Mouse (Mus musculus): ENCODE measurements around the gene Tbcb. TPM values are rescaled to one million over a fixed set of nuclear protein-coding genes. Genes with fewer than 3 reads are reported as not detected.

The Tbcb gene
- polyA plus RNA-seq (2015; fragmentation: Nextera tagmentation; extraction: Ambion mirVana), result 219 and 220 TPM in 2 replicates

DNA sequence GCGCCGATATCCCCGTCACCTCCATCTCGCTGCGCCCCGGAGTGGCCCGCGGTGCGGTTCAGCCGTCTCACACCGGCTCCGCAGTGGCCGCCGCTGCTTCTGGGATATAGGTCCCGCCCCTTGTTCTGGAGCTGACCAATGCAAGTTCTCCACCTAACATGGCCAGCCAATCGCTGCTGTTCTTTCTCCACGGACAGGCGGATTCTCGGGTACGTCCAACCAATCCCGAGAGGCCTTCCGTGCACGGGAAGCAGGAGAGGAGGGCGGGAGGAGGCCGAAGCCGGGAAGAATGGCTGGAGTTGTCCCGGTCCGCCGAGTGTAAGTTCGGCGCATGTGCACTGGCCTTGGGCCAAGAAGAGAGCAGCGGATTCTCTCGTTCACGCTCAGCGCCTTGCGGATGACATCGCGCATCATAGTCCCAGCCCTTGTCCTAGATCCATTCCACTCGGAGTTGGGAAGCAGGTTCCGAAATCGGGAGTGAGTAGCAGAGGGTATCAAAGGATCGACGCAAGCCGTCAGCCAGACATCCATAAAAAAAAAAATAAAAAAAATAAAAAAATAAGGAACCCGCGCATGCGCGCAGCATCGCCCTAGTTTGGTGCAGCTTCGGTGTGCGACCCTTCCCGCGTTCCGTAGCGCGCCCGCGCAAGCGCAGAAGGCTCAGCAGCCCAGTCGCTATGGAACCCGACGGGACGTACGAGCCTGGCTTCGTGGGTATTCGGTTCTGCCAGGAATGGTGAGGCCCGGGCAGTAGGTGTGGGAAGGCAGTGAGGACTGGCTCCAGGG is at the start of gene Tbcb, which contains the start of gene Polr2i:
Gene Tbcb, minus strand, starts transcription at position 604 of the 786 bp plus-strand sequence.
Gene Polr2i, plus strand, starts transcription at position 280 of the 786 bp plus-strand sequence.
- under 1% methylated on average over 67 of the region's 67 CpGs for WGBS
- H3K27ac ChIP-seq, result peak within 1 kb of the TSS; percentile 92
- H3K36me3 ChIP-seq, result peaks cover 50% of the 10 kb centered on the region
- peak within 1 kb of the TSS; percentile 83 for H3K4me2 ChIP-seq (replicated peaks)
- no peaks in the 10 kb centered on the region for H3K9me3 ChIP-seq
- ATAC-seq (ENCODE audit: low FRiP score, low read depth), result peak; percentile 94
- H3K27me3 ChIP-seq, result no peaks in the 10 kb centered on the region
- H3K4me3 ChIP-seq, result peak within 1 kb of the TSS; percentile 80
- H3K4me1 ChIP-seq, result peaks cover 18% of the 10 kb centered on the region
- peak within 1 kb of the TSS; percentile 83 for H3K9ac ChIP-seq

DNA sequence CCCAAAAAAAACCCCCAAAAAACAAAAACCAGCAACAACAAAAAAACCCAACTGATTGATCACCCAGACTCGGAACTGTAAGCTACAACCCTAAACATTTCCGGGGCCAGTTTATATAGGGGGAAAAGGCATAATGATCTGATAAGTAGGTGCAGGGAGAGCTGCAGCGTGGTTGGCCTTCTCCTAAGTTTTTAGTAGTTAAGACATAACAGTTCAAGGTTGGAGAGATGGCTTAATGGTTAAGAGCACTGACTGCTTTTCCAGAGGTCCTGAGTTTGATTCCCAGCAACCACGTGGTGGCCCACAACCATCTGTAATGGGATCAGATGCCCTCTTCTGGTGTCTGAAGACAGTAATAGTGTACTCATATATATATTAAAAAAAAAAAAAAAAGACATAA is 49.5 kb upstream of the Tbcb start:
- WGBS, result 77% methylated on average over 4 of the region's 4 CpGs
- H3K27ac ChIP-seq, result no peak overlapping the region
- peaks cover 16% of the 10 kb centered on the region for H3K4me1 ChIP-seq
- H3K4me3 ChIP-seq, result peak overlapping the region; percentile 65
- peak overlapping the region; percentile 82 for H3K4me2 ChIP-seq (replicated peaks)
- no peaks in the 10 kb centered on the region for H3K27me3 ChIP-seq
- ATAC-seq (ENCODE audit: low FRiP score, low read depth), result no peak
- no peak overlapping the region for H3K9ac ChIP-seq
- no peaks in the 10 kb centered on the region for H3K36me3 ChIP-seq
- H3K9me3 ChIP-seq, result no peaks in the 10 kb centered on the region

DNA sequence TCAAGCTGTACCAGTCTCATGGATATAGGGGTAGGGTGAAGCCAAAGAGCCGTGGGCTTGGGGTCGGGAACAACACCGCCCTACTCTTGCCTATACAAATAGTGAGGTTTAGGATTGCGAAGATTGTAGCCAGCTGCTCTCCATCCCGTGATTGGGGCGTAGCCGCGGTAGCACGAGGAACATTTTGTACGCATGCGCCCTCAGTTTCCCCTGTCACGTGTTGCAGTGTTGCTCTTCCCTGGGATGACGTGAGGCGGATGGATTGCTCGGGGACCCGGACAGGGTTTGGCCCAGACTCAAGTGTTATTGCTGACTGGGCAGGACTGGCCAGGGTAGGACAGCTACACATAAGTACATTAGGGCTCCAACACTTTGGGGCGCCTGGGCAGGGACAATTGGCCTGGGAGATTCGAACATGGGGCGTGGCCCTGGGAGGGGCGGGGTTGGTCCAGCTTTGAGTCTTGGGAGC is 48.6 kb upstream of the Tbcb start:
- no peaks in the 10 kb centered on the region for H3K9me3 ChIP-seq
- H3K4me2 ChIP-seq (replicated peaks), result peak overlapping the region; percentile 82
- H3K36me3 ChIP-seq, result no peaks in the 10 kb centered on the region
- H3K4me1 ChIP-seq, result peaks cover 16% of the 10 kb centered on the region
- peak overlapping the region; percentile 55 for H3K9ac ChIP-seq
- ATAC-seq (ENCODE audit: low FRiP score, low read depth), result peak; percentile 89
- H3K4me3 ChIP-seq, result peak overlapping the region; percentile 65
- peak overlapping the region; percentile 97 for H3K27ac ChIP-seq
- H3K27me3 ChIP-seq, result no peaks in the 10 kb centered on the region
- under 1% methylated on average over 20 of the region's 20 CpGs for WGBS

DNA sequence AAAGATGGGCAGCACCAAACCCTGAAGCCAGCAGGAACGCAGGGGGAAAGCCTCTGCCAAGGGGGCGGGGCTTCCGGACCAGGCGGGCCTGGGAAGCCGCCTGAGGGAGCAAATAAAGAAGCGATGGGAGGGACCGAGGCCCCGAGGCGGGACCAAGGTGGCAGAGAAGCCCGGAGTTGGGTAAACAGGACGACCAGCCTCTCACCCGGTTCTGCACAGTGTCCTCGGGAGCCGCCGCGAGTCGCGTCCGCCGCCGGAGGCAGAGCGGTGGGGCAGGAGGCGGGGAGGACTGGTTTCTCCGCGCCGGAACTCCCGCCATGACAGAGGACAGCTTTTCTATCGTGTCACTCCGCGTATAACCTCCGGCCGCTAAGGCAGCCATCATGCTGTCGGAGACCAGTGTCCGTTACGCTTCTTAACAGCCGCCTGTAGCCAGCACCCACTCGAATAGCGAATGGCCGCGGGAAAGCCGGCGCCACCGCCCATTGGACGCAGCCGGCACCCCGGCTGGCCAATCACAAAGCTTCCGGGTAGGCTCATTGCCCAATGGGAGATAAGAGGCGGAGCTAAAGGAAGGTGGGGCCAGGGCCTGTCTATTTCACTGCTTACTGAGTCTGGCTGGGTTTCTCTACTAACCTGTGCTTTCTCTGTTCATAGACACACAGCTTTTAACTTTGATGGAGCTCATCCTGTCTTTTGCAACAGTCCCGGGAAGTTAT is 48.0 kb upstream of the Tbcb start, which contains the start of the genes Thap8 and Wdr62:
Gene Thap8, plus strand, starts transcription at position 144 of the 719 bp plus-strand sequence.
Gene Wdr62, minus strand, starts transcription at position 469 of the 719 bp plus-strand sequence.
- Histone ChIP-seq H3K27ac (peak within 1 kb of the TSS; percentile 97), H3K27me3 (no peaks in the 10 kb centered on the region), H3K36me3 (no peaks in the 10 kb centered on the region), H3K4me1 (peaks cover 13% of the 10 kb centered on the region), H3K4me2 (replicated peaks) (peak within 1 kb of the TSS; percentile 82), H3K9ac (peak within 1 kb of the TSS; percentile 55), H3K9me3 (no peaks in the 10 kb centered on the region), H3K4me3 (peak within 1 kb of the TSS; percentile 65)
- under 1% methylated on average over 49 of the region's 49 CpGs for WGBS
- ATAC-seq (ENCODE audit: low FRiP score, low read depth), result peak; percentile 95

DNA sequence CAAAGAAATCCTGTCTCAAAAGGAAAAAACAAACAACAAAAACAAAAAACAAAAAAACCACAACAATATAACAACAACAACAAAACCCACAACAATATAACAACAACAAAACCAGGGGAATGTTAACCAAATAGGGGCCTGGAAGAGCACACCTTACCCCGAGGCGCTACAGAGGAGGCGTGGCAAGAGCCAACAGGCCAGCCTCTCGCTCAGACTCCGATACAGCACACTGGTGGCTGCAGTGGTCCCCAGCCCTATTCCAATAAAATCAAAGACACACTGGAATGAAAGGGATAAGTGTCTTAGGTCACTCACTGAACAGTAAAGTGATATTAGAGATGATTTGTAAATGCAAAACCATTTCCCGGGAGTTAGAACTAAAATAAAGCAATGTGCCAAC is 47.5 kb upstream of the Tbcb start:
- no peak for ATAC-seq (ENCODE audit: low FRiP score, low read depth)
- 0% methylated on average over 6 of the region's 6 CpGs for WGBS
- Histone ChIP-seq H3K36me3 (no peaks in the 10 kb centered on the region), H3K9me3 (no peaks in the 10 kb centered on the region), H3K4me1 (peaks cover 13% of the 10 kb centered on the region), H3K4me3 (peak overlapping the region; percentile 65), H3K9ac (peak overlapping the region; percentile 53; the same call in 1 of the 2 replicates), H3K27me3 (no peaks in the 10 kb centered on the region), H3K4me2 (replicated peaks) (peak overlapping the region; percentile 82), H3K27ac (0 out of 2 replicates have a peak overlapping the region, but pooled peaks have one; percentile 15)

DNA sequence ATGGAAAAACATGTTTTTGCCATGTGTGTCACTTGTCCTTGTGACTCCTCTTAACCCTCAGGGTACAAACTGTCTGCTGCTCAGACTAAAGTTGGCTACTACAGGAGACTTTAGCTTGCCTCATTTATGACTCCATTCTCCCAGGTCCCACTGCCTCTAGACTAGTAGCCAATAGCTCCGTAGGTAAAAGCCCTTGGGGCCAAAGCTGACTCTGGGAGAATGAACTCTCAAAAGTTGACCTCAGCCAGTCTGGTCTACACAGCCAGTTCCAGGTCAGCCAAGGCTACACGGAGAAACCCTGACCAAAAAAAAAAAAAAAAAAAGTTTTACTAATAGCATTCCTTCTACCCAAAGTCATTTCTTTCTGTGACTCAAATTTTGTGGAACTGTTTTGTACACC is 46.8 kb upstream of the Tbcb start:
- no peak overlapping the region for H3K27ac ChIP-seq
- no peaks in the 10 kb centered on the region for H3K9me3 ChIP-seq
- H3K36me3 ChIP-seq, result no peaks in the 10 kb centered on the region
- peak overlapping the region; percentile 65; the same call in 1 of the 2 replicates for H3K4me3 ChIP-seq
- peaks cover 13% of the 10 kb centered on the region for H3K4me1 ChIP-seq
- 46% methylated on average over 2 of the region's 2 CpGs for WGBS
- peak overlapping the region; percentile 82 for H3K4me2 ChIP-seq (replicated peaks)
- no peaks in the 10 kb centered on the region for H3K27me3 ChIP-seq
- ATAC-seq (ENCODE audit: low FRiP score, low read depth), result no peak
- no peak overlapping the region for H3K9ac ChIP-seq

DNA sequence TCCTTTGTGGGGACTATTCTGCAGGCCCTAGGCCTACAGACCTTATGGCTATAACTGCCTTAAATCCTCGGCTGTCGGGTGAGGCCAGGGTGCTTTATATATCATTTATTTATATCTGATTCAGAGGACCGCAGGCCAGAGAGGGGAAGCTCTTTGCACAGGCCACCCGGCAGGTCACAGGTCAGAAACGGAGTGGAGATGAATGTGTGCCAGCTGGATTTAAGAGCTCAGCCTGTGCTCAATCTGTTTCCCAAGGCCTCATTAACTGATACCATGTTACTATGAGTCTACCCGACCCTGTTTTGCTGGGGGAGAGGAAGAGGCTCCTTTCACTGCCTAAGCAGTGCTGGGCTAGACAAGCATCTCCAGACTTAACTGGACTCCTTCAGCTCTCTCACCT is 42.3 kb upstream of the Tbcb start:
- Histone ChIP-seq H3K27me3 (no peaks in the 10 kb centered on the region), H3K9me3 (no peaks in the 10 kb centered on the region), H3K4me1 (peaks cover 3% of the 10 kb centered on the region), H3K9ac (no peak overlapping the region), H3K36me3 (peaks cover 12% of the 10 kb centered on the region; the same call in 1 of the 2 replicates), H3K4me2 (replicated peaks) (no peak overlapping the region), H3K27ac (no peak overlapping the region), H3K4me3 (no peak overlapping the region)
- ATAC-seq (ENCODE audit: low FRiP score, low read depth), result no peak
- 70% methylated on average over 6 of the region's 6 CpGs for WGBS

DNA sequence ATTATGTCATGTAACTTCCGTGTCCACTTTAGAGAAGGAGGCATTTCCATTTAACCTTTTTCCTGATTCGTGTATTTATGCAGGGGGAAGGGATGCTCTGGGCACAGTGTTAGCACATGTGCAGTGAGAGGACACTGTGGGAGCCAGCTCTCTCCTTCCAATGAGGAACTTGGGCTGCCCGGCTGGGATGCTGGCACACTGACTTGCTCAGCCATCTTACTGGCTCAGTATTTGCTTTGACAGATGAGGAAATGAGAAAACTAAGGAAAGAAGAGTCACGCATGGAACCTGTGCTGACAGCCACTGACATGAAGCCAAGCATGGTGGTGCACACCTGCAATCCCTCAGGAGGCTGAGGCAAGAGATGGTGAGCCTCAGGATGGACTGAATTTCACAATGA is 37.6 kb upstream of the Tbcb start:
- Histone ChIP-seq H3K36me3 (peaks cover 28% of the 10 kb centered on the region), H3K4me2 (replicated peaks) (no peak overlapping the region), H3K9me3 (no peaks in the 10 kb centered on the region)

DNA sequence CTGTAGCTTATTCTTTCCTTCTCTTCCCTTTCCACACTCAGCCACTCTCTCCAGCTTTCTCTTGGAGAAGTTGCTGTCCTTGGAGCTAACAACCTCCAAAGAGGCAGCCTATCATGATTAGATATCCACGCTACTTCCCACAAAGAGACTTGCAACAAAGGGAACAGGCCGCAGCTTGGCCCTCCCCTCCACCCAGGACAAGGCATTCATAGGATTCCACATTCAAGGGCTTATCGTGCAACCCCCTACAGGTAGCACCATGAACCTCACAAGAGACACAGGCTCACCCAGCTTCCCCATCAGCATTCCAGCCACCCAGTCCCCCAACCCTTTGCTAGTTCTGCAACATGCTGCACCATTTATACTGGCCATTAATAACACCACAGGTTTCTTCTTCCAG is 34.7 kb upstream of the Tbcb start:
- H3K4me3 ChIP-seq, result no peak overlapping the region
- H3K27ac ChIP-seq, result no peak overlapping the region
- no peak overlapping the region for H3K9ac ChIP-seq
- ATAC-seq (ENCODE audit: low FRiP score, low read depth), result no peak
- no peaks in the 10 kb centered on the region for H3K4me1 ChIP-seq
- no peak overlapping the region for H3K4me2 ChIP-seq (replicated peaks)
- H3K27me3 ChIP-seq, result no peaks in the 10 kb centered on the region
- WGBS, result 91% methylated on average over 3 of the region's 3 CpGs
- peaks cover 40% of the 10 kb centered on the region for H3K36me3 ChIP-seq
- H3K9me3 ChIP-seq, result no peaks in the 10 kb centered on the region

More for the DNA sequence above, 37.6 kb upstream of the Tbcb start:
- no peaks in the 10 kb centered on the region for H3K4me1 ChIP-seq
- no peak overlapping the region for H3K27ac ChIP-seq
- H3K4me3 ChIP-seq, result no peak overlapping the region
- ATAC-seq (ENCODE audit: low FRiP score, low read depth), result no peak
- H3K27me3 ChIP-seq, result no peaks in the 10 kb centered on the region
- 90% methylated on average over 4 of the region's 4 CpGs for whole genome bisulfite sequencing
- no peak overlapping the region for H3K9ac ChIP-seq

DNA sequence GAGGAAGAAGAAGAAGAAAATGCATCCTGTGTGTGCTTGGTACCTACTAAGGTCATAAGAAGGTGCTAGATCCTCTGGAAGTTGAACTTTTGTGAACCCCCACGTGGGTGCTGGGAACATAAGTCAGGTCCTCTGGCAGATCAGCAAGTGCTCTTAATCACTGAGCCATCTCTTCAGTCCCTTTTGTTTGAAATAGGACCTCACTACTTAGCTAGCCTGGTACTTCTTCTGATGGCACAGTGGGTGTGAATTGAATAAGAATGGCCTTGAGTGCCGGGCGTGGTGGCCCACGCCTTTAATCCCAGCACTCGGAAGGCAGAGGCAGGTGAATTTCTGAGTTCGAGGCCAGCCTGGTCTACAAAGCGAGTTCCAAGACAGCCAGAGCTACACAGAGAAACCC is 33.9 kb upstream of the Tbcb start:
- no peak overlapping the region for H3K4me3 ChIP-seq
- no peaks in the 10 kb centered on the region for H3K9me3 ChIP-seq
- H3K4me1 ChIP-seq, result no peaks in the 10 kb centered on the region
- no peak overlapping the region for H3K9ac ChIP-seq
- no peak overlapping the region for H3K4me2 ChIP-seq (replicated peaks)
- 88% methylated on average over 7 of the region's 7 CpGs for WGBS
- no peaks in the 10 kb centered on the region for H3K27me3 ChIP-seq
- H3K27ac ChIP-seq, result no peak overlapping the region
- H3K36me3 ChIP-seq, result peaks cover 47% of the 10 kb centered on the region
- no peak for ATAC-seq (ENCODE audit: low FRiP score, low read depth)

DNA sequence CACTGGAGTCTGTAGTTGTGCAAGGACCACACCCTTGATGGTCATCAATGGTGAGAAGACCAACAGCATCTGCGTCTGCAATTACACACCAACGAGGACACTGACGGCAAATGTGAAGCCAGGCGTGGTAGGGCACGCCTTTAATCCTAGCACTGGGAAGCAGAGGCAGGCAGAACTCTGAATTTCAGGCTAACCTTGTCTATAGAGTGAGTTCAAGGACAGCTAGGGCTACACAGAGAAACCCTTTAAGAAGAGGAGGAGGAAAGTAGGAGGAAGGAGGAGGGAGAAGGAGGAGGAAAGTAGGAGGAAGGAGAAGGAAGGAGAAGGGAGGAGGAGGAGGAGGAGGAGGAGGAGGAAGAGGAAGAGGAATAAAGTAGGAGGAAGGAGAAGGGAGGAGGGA is 33.5 kb upstream of the Tbcb start:
- Histone ChIP-seq H3K27me3 (no peaks in the 10 kb centered on the region), H3K4me3 (no peak overlapping the region), H3K9me3 (no peaks in the 10 kb centered on the region), H3K4me2 (replicated peaks) (no peak overlapping the region), H3K9ac (no peak overlapping the region), H3K27ac (no peak overlapping the region), H3K4me1 (no peaks in the 10 kb centered on the region), H3K36me3 (peaks cover 43% of the 10 kb centered on the region)
- WGBS, result 91% methylated on average over 5 of the region's 5 CpGs
- no peak for ATAC-seq (ENCODE audit: low FRiP score, low read depth)

DNA sequence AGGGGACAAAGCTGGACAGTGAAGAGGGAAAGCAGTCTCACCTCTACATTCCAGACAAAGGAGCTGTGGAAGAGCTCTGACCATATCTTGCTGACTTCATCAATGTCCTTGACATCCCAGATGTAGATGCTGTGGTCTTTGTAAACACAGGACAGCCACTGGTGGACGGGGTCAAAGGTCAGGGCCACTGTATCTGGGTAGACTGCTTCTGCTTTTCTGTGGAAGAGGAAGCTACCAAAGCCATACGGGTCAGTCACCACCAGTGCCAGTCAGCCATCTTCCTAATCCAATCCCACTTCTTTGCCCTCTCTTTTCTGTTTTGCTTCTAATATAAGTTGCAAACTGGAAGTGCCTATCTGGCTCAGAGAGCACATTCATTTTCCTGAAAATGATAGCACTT is 33.0 kb upstream of the Tbcb start:
- H3K4me1 ChIP-seq, result no peaks in the 10 kb centered on the region
- 84% methylated on average over 2 of the region's 2 CpGs for WGBS
- no peak overlapping the region for H3K4me3 ChIP-seq
- H3K36me3 ChIP-seq, result peaks cover 41% of the 10 kb centered on the region
- no peaks in the 10 kb centered on the region for H3K9me3 ChIP-seq
- no peaks in the 10 kb centered on the region for H3K27me3 ChIP-seq
- no peak overlapping the region for H3K9ac ChIP-seq
- no peak overlapping the region for H3K4me2 ChIP-seq (replicated peaks)
- H3K27ac ChIP-seq, result no peak overlapping the region
- no peak for ATAC-seq (ENCODE audit: low FRiP score, low read depth)

All from limb, embryonic 13.5 days (tissue).